Mouse (Mus musculus) MEL (cell line): ENCODE measurements around the gene Atf5.

ENCODE experiments used
- CTCF ChIP-seq, 3 experiments: IDR thresholded peaks in 2 of 3; conservative IDR thresholded peaks in 1 of 3; 2 replicates each; pipeline ENCODE4 v1.5.1; 2011 to 2012; ENCODE audit warnings: low read length in 3 of 3, low read depth in 2 of 3, mild to moderate bottlenecking in 2 of 3, improper control_type of control experiment in 1 of 3, inconsistent platforms in 1 of 3, mixed read lengths in 1 of 3, moderate library complexity in 1 of 3; ENCODE audit not compliant: control insufficient read depth in 1 of 3, insufficient read depth in 1 of 3, poor library complexity in 1 of 3, severe bottlenecking in 1 of 3
- ETS1 ChIP-seq: IDR thresholded peaks from 2 replicates; pipeline ENCODE4 v1.6.1; 2012; ENCODE audit warnings: low read depth, mild to moderate bottlenecking, inconsistent platforms, low read length, improper control_type of control experiment, moderate library complexity
- GABPA ChIP-seq: IDR thresholded peaks from 2 replicates; pipeline ENCODE4 v1.6.1; 2012; ENCODE audit warnings: low read depth, mild to moderate bottlenecking, inconsistent platforms, low read length, improper control_type of control experiment, moderate library complexity
- KAT2A ChIP-seq: conservative IDR thresholded peaks from 2 replicates; pipeline ENCODE4 v1.6.1; 2012; ENCODE audit warnings: low read depth, low read length, improper control_type of control experiment, inconsistent platforms
- MAX ChIP-seq: IDR thresholded peaks from 2 replicates; pipeline ENCODE4 v1.6.1; 2011; ENCODE audit warnings: low read length, improper control_type of control experiment
- MAZ ChIP-seq: IDR thresholded peaks from 2 replicates; pipeline ENCODE4 v1.6.1; 2012; ENCODE audit warnings: low read depth, mild to moderate bottlenecking, inconsistent platforms, low read length, improper control_type of control experiment
- NELFE ChIP-seq: IDR thresholded peaks from 2 replicates; pipeline ENCODE4 v1.6.1; 2011; ENCODE audit warnings: low read depth, low read length, improper control_type of control experiment
- RAD21 ChIP-seq: IDR thresholded peaks from 2 replicates; pipeline ENCODE4 v1.6.1; 2011; ENCODE audit warnings: mild to moderate bottlenecking, low read depth, low read length, improper control_type of control experiment
- RCOR1 ChIP-seq: IDR thresholded peaks from 2 replicates; pipeline ENCODE4 v1.6.1; 2012; ENCODE audit warnings: low read depth, mild to moderate bottlenecking, inconsistent platforms, low read length, improper control_type of control experiment
- USF1 ChIP-seq: IDR thresholded peaks from 2 replicates; pipeline ENCODE4 v1.6.1; 2014; ENCODE audit warnings: low read depth, mild to moderate bottlenecking, inconsistent platforms, low read length, improper control_type of control experiment, moderate library complexity
- ZC3H11A ChIP-seq: IDR thresholded peaks from 2 replicates; pipeline ENCODE4 v1.6.1; 2012; ENCODE audit warnings: low read depth, mild to moderate bottlenecking, inconsistent platforms, low read length, improper control_type of control experiment

DNA sequence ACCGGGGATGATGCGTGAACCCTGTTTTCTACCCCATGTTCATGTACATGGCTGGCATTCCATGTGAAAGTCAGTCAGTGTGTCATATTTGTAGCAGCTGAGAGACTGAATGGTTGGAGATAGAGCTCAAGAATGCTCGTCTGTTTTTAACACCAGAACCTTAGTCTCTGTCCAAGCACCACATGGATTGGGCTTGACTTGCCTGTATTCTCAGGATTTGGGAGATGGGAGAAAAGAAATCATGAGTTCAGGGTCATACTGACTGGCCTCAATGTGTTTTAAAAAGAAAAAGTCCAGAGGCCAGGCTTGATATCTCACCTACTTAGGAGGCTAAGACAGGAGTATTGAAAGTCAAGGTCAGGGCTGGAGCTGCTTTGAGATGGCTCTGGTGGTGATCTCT lies 983 bp upstream of the Atf5 start:
- no peak for TF ChIP-seq MAX
- TF ChIP-seq USF1, result no peak
- no peak for TF ChIP-seq NELFE
- 0 out of 6 replicates have a peak, but pooled peaks of 1 of the 3 experiments have one; percentile 4 for TF ChIP-seq CTCF (IDR thresholded peaks at IDR 0.05 in 2 of 3, conservative IDR thresholded peaks at IDR 0.05 in 1 of 3; ENCODE audit: control insufficient read depth in 1 of 3, insufficient read depth in 1 of 3, low read depth in 2 of 3, low read length in 3 of 3, poor library complexity in 1 of 3, severe bottlenecking in 1 of 3)
- no peak for TF ChIP-seq RAD21
- no peak for TF ChIP-seq GABPA
- 0 out of 2 replicates have a peak, but pooled peaks have one; percentile 24 for TF ChIP-seq RCOR1
- TF ChIP-seq ETS1, result no peak
- TF ChIP-seq MAZ, result no peak
- TF ChIP-seq KAT2A, result no peak
- no peak for TF ChIP-seq ZC3H11A
